Mouse (Mus musculus): ENCODE data around the gene H2-K1. TPM values are rescaled to one million over a fixed set of nuclear protein-coding genes. Genes with fewer than 3 reads are reported as not detected.

Gene H2-K1
- polyA plus RNA-seq, 1 experiment from 2014 or later = 82.2 TPM

DNA sequence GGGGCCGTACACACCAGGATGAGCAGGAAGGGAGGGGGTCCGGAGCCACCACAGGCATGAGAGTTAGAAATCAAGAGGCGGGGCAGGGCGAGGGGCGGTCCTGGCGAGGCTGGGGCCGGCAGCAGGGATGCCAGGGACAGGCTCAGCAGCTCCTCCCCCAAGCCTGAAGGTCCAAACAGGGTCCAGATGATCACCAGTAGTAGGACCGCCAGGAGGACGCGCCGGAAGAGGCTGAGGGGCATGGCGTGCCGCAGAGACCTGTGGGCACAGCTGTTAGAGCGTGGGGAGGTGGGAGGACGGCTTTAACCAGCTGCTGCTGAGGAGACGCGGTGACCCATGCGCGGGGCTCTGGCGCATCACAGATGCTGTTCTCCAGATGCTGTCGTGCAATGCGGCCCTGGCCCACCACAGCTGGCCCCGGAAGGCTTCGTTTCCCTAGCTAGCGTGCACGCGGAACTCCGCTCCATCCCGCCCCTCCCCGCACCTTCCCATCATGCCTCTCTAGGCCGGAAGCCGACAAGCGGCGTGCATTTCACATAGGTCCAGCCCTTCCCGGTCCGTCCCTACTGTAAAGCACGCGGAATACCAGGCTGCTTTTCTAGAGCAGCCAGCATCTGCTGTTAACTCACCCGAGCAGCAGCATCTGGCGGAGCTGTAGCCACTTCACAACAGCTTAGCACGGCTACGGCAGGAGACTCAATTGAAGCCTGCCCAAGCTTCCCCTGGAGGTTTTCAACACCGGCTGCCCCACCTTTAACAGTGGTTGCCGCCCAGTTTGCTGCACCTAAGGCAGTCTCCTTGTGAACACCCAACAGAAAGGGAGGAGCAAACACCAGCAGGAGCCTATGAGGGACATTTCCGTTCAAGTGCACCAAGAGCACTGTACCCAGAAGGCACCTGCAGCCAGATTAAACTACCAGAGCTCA, 48.9 kb downstream of the H2-K1 start, which contains the start of gene B3galt4:
TSS of gene B3galt4 (minus strand) at position 468 of the 926 bp plus-strand sequence.
- Histone ChIP-seq H3K27me3 (ENCODE audit: insufficient read depth, low read length) (no peaks in the 10 kb centered on the region), H3K4me3 (replicated peaks; ENCODE audit: low read depth, low read length) (peak within 1 kb of the TSS; percentile 43), H3K9me3 (replicated peaks; ENCODE audit: low read length) (no peaks in the 10 kb centered on the region), H3K27ac (peak within 1 kb of the TSS; percentile 89), H3K9ac (ENCODE audit: low read depth, low read length) (peak within 1 kb of the TSS; percentile 66), H3K36me3 (ENCODE audit: insufficient read depth, low read length) (peaks cover 25% of the 10 kb centered on the region; the same call in 1 of the 2 replicates), H3K4me1 (replicated peaks; ENCODE audit: insufficient read depth, low read length) (peaks cover 29% of the 10 kb centered on the region), H3K4me2 (ENCODE audit: low read length) (peak within 1 kb of the TSS; percentile 86)
- 1% methylated on average over 45 of the region's 45 CpGs for WGBS
- DNase-seq (ENCODE audit: low spot score) = peak; percentile 93
- ATAC-seq (replicated peaks; ENCODE audit: low FRiP score, low read depth) = peak; percentile 77
- TF ChIP-seq CTCF (IDR thresholded peaks at IDR 0.05; ENCODE audit: low read depth) = 0 out of 2 replicates have a peak, but pooled peaks have one; percentile 11

DNA sequence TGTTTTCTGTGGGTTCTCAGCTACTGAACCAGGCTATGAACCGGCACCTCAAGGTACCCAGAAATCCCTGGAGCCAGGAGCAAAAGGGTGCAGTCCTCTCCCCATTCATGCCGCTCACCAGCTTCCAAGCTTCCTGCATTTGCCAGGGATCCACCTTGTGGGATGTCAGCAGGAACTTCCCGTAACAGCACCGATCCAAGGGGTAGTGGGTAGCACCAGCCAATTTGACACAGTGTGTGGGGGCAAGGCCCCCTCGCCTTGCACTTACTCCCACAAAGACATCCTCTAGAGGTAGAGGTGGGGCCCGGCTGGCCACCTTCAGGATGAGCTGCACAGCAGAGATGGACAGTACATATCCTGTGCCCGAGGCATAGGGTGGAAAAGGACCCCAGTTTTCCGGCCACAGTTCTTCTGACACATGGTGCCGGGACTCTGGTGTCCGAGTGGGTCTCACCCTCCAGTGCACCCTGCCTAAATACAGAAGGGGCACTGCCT, 50.0 kb downstream of the H2-K1 start:
- Histone ChIP-seq H3K36me3 (ENCODE audit: insufficient read depth, low read length) (peaks cover 25% of the 10 kb centered on the region; the same call in 1 of the 2 replicates), H3K4me3 (replicated peaks; ENCODE audit: low read depth, low read length) (peak overlapping the region; percentile 43), H3K9ac (ENCODE audit: low read depth, low read length) (peak overlapping the region; percentile 66), H3K4me1 (replicated peaks; ENCODE audit: insufficient read depth, low read length) (peaks cover 29% of the 10 kb centered on the region), H3K9me3 (replicated peaks; ENCODE audit: low read length) (no peaks in the 10 kb centered on the region), H3K27me3 (ENCODE audit: insufficient read depth, low read length) (no peaks in the 10 kb centered on the region), H3K4me2 (ENCODE audit: low read length) (peak overlapping the region; percentile 86), H3K27ac (peak overlapping the region; percentile 89; the same call in 1 of the 2 replicates)
- ATAC-seq (replicated peaks; ENCODE audit: low FRiP score, low read depth) = no peak
- 70% methylated on average over 10 of the region's 10 CpGs for WGBS
- no peak for DNase-seq (ENCODE audit: low spot score)
- no peak for TF ChIP-seq CTCF (IDR thresholded peaks at IDR 0.05; ENCODE audit: low read depth)

DNA sequence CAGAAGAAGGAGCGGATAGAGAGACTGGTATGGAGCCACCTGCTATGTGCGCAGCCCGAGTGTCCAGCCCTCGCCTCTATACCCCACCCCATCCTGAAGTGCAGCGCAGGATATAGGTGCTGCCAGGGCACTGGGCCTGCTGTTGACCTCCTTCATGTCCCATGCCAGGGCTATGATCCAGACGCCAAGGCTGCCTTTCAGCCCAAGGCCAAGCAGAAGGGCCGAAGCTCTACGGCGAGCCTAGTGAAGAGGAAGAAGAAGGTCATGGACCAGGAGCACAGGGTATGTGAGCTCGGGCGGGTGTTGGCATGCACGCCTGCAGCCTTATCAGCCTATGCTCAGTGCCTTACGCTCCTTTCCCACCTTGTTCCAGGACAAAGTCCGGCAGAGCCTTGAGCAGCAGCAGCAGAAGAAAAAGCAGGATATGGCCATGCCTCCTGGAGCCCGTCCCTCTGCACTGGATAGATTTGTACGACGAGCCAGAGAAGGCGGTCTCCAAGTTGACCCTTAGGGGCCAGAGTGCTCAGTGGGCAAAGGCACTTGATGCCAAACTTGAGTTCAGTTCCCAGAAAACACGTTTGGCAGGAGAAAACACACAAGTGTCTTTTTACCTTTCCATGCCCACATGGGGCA, 51.1 kb downstream of the H2-K1 start:
- H3K4me1 ChIP-seq (replicated peaks; ENCODE audit: insufficient read depth, low read length) = peaks cover 22% of the 10 kb centered on the region
- no peak overlapping the region for H3K9ac ChIP-seq (ENCODE audit: low read depth, low read length)
- H3K9me3 ChIP-seq (replicated peaks; ENCODE audit: low read length) = no peaks in the 10 kb centered on the region
- DNase-seq (ENCODE audit: low spot score) (no peak), ATAC-seq (replicated peaks; ENCODE audit: low FRiP score, low read depth) (no peak)
- 91% methylated on average over 19 of the region's 19 CpGs for WGBS
- H3K4me3 ChIP-seq (replicated peaks; ENCODE audit: low read depth, low read length) = no peak overlapping the region
- no peaks in the 10 kb centered on the region for H3K27me3 ChIP-seq (ENCODE audit: insufficient read depth, low read length)
- TF ChIP-seq CTCF (IDR thresholded peaks at IDR 0.05; ENCODE audit: low read depth) = no peak
- H3K4me2 ChIP-seq (ENCODE audit: low read length) = no peak overlapping the region
- peaks cover 28% of the 10 kb centered on the region; the same call in 1 of the 2 replicates for H3K36me3 ChIP-seq (ENCODE audit: insufficient read depth, low read length)
- no peak overlapping the region for H3K27ac ChIP-seq

DNA sequence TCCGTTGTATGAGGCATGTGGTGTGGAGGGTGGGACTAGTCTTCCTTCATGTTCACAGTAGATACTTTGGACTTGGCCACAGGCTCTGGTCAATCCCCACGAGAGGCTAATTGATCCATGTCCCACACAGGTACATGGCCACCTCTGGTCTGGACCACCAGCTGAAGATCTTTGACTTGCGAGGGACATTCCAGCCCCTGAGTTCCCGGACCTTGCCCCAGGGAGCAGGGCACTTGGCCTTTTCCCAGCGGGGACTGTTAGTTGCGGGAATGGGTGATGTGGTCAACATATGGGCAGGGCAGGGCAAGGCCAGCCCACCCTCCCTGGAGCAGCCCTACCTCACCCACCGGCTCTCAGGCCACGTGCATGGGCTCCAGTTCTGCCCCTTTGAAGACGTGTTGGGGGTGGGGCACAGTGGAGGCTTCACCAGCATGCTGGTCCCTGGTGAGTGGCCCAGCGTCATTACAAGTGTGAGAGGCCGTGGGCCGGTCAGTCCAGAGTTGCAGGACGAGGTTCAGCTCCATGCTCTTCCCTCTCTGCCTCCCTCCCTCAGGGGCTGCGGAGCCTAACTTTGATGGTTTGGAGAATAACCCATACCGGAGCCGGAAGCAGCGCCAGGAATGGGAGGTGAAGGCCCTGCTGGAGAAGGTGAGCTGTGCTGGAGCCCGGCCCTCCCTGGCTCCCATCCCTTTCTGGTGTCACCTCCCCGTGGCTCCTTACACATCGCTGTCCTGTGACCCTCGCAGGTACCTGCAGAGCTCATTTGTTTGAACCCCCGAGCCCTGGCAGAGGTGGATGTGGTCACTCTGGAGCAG, 51.9 kb downstream of the H2-K1 start:
- no peak overlapping the region for H3K4me3 ChIP-seq (replicated peaks; ENCODE audit: low read depth, low read length)
- no peak overlapping the region for H3K4me2 ChIP-seq (ENCODE audit: low read length)
- no peak for TF ChIP-seq CTCF (IDR thresholded peaks at IDR 0.05; ENCODE audit: low read depth)
- H3K9me3 ChIP-seq (replicated peaks; ENCODE audit: low read length) = no peaks in the 10 kb centered on the region
- no peaks in the 10 kb centered on the region for H3K27me3 ChIP-seq (ENCODE audit: insufficient read depth, low read length)
- no peak for ATAC-seq (replicated peaks; ENCODE audit: low FRiP score, low read depth)
- no peak overlapping the region for H3K27ac ChIP-seq
- DNase-seq (ENCODE audit: low spot score) = no peak
- WGBS = 84% methylated on average over 22 of the region's 22 CpGs
- H3K9ac ChIP-seq (ENCODE audit: low read depth, low read length) = no peak overlapping the region
- H3K36me3 ChIP-seq (ENCODE audit: insufficient read depth, low read length) = peaks cover 22% of the 10 kb centered on the region; the same call in 1 of the 2 replicates
- H3K4me1 ChIP-seq (replicated peaks; ENCODE audit: insufficient read depth, low read length) = peaks cover 17% of the 10 kb centered on the region

DNA sequence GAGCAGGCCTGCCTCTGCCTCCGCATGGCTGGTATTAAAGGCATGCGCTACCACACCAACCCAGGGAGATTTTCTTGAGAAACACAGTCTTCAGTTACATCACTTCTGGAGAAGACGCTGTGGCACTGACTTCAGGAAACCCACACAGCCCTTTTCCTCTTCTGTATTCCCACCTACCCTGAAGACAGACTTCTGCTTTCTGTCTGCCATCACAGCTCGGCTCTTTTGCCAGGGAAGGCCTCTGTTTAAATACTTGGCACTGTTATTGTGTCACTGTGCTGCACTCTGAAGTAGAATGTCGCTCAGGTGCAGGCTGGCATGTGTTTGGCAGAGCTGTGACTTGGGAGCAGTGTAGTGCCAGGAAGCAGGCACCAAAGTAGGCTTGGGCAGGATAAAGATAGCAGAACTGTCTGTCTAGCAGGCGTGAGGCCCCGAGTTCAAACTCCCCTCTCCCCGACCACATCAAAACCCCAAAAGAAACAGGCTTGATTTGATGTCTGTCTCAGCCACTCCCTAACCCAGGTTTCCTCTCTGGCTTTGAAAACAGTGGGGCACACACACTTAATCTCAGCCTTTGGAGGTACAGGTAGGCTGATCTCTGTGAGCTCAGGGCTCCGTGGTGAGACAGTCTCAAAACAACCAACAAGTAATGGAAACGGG, 52.6 kb downstream of the H2-K1 start:
- Histone ChIP-seq H3K27me3 (ENCODE audit: insufficient read depth, low read length) (no peaks in the 10 kb centered on the region), H3K36me3 (ENCODE audit: insufficient read depth, low read length) (peaks cover 17% of the 10 kb centered on the region; the same call in 1 of the 2 replicates), H3K27ac (no peak overlapping the region), H3K9ac (ENCODE audit: low read depth, low read length) (no peak overlapping the region), H3K4me3 (replicated peaks; ENCODE audit: low read depth, low read length) (no peak overlapping the region), H3K4me2 (ENCODE audit: low read length) (no peak overlapping the region), H3K9me3 (replicated peaks; ENCODE audit: low read length) (no peaks in the 10 kb centered on the region), H3K4me1 (replicated peaks; ENCODE audit: insufficient read depth, low read length) (peaks cover 13% of the 10 kb centered on the region; the same call in 1 of the 2 replicates)
- DNase-seq (ENCODE audit: low spot score) = no peak
- no peak for ATAC-seq (replicated peaks; ENCODE audit: low FRiP score, low read depth)
- TF ChIP-seq CTCF (IDR thresholded peaks at IDR 0.05; ENCODE audit: low read depth) = no peak
- 86% methylated on average over 10 of the region's 10 CpGs for WGBS

MicroRNAs within 50 kb of the gene (microRNA counts, 519-probe panel; counts per million panel counts)
- microRNA mmu-miR-219 = 330 counts per million, percentile 68 among the panel's probes with 10 or more counts

Small RNAs within 50 kb of the gene (microRNA-seq; reads per million reads assigned to microRNA genes)
- gene Mir219a-1 (not detected), gene Mir219c (not detected)

Other genes with a start within 250 kb of the H2-K1 start
- 207 and 216 TPM in 2 replicates for gene Rab11b, start 239.8 kb downstream of the H2-K1 start, polyA plus RNA-seq (2015; fragmentation: Nextera tagmentation; extraction: Ambion mirVana)
- 51.4 and 58.9 TPM in 2 replicates for gene Angptl4, start 218.5 kb downstream of the H2-K1 start, polyA plus RNA-seq (2015; fragmentation: Nextera tagmentation; extraction: Ambion mirVana)
- gene Kank3, start 189.8 kb downstream of the H2-K1 start, polyA plus RNA-seq (2015; fragmentation: Nextera tagmentation; extraction: Ambion mirVana) = 57.5 and 70.4 TPM in 2 replicates
- 1,262 and 1,465 TPM in 2 replicates for gene Rps28, start 175.8 kb downstream of the H2-K1 start, polyA plus RNA-seq (2015; fragmentation: Nextera tagmentation; extraction: Ambion mirVana)
- gene Ndufa7, start 175.8 kb downstream of the H2-K1 start, polyA plus RNA-seq (2015; fragmentation: Nextera tagmentation; extraction: Ambion mirVana) = 574 and 620 TPM in 2 replicates
- 101 and 109 TPM in 2 replicates for gene Cd320, start 157.3 kb downstream of the H2-K1 start, polyA plus RNA-seq (2015; fragmentation: Nextera tagmentation; extraction: Ambion mirVana)
- not detected in 2 replicates for gene Gm7029, start 126.5 kb downstream of the H2-K1 start, polyA plus RNA-seq (2015; fragmentation: Nextera tagmentation; extraction: Ambion mirVana)
- gene Kifc1, start 109.7 kb downstream of the H2-K1 start, polyA plus RNA-seq (2015; fragmentation: Nextera tagmentation; extraction: Ambion mirVana) = 3.4 TPM in 2 replicates
- gene Platr17, start 95.2 kb downstream of the H2-K1 start, polyA plus RNA-seq (2015; fragmentation: Nextera tagmentation; extraction: Ambion mirVana) = 0.29 TPM in 1 of 2 replicates, not detected in the other
- 33.4 and 39.5 TPM in 2 replicates for gene Daxx, start 90.9 kb downstream of the H2-K1 start, polyA plus RNA-seq (2015; fragmentation: Nextera tagmentation; extraction: Ambion mirVana)
- 50.6 and 53.2 TPM in 2 replicates for gene Tapbp, start 84.4 kb downstream of the H2-K1 start, polyA plus RNA-seq (2015; fragmentation: Nextera tagmentation; extraction: Ambion mirVana)
- 19.8 TPM in 2 replicates for gene Zbtb22, start 84.4 kb downstream of the H2-K1 start, polyA plus RNA-seq (2015; fragmentation: Nextera tagmentation; extraction: Ambion mirVana)
- gene Rgl2, start 70.8 kb downstream of the H2-K1 start, polyA plus RNA-seq (2015; fragmentation: Nextera tagmentation; extraction: Ambion mirVana) = 22.2 TPM in 2 replicates
- gene Pfdn6, start 60.0 kb downstream of the H2-K1 start, polyA plus RNA-seq (2015; fragmentation: Nextera tagmentation; extraction: Ambion mirVana) = 147 and 150 TPM in 2 replicates
- gene Wdr46, start 59.7 kb downstream of the H2-K1 start, polyA plus RNA-seq (2015; fragmentation: Nextera tagmentation; extraction: Ambion mirVana) = 20.1 and 20.3 TPM in 2 replicates
- 6.7 and 8.1 TPM in 2 replicates for gene B3galt4, start 48.9 kb downstream of the H2-K1 start, polyA plus RNA-seq (2015; fragmentation: Nextera tagmentation; extraction: Ambion mirVana)
- 37.7 and 40.7 TPM in 2 replicates for gene Vps52, start 44.5 kb downstream of the H2-K1 start, polyA plus RNA-seq (2015; fragmentation: Nextera tagmentation; extraction: Ambion mirVana)
- gene Rps18, start 44.3 kb downstream of the H2-K1 start, polyA plus RNA-seq (2015; fragmentation: Nextera tagmentation; extraction: Ambion mirVana) = 2,059 and 2,304 TPM in 2 replicates
- 17.9 and 23.3 TPM in 2 replicates for gene Ring1, start 24.3 kb upstream of the H2-K1 start, polyA plus RNA-seq (2015; fragmentation: Nextera tagmentation; extraction: Ambion mirVana)
- gene H2-Ke6, start 27.7 kb upstream of the H2-K1 start, polyA plus RNA-seq (2015; fragmentation: Nextera tagmentation; extraction: Ambion mirVana) = 64.9 and 65.7 TPM in 2 replicates
- gene Slc39a7, start 31.3 kb upstream of the H2-K1 start, polyA plus RNA-seq (2015; fragmentation: Nextera tagmentation; extraction: Ambion mirVana) = 149 and 165 TPM in 2 replicates
- 42.3 and 46.1 TPM in 2 replicates for gene Rxrb, start 31.5 kb upstream of the H2-K1 start, polyA plus RNA-seq (2015; fragmentation: Nextera tagmentation; extraction: Ambion mirVana)
- 1.4 and 1.6 TPM in 2 replicates for gene Col11a2, start 39.1 kb upstream of the H2-K1 start, polyA plus RNA-seq (2015; fragmentation: Nextera tagmentation; extraction: Ambion mirVana)
- gene H2-Oa, start 92.0 kb upstream of the H2-K1 start, polyA plus RNA-seq (2015; fragmentation: Nextera tagmentation; extraction: Ambion mirVana) = 0.83 and 0.95 TPM in 2 replicates
- 18.6 and 20.6 TPM in 2 replicates for gene H2-DMa, start 119.2 kb upstream of the H2-K1 start, polyA plus RNA-seq (2015; fragmentation: Nextera tagmentation; extraction: Ambion mirVana)
- gene Brd2, start 122.3 kb upstream of the H2-K1 start, polyA plus RNA-seq (2015; fragmentation: Nextera tagmentation; extraction: Ambion mirVana) = 90.2 and 100 TPM in 2 replicates
- gene H2-DMb2, start 143.0 kb upstream of the H2-K1 start, polyA plus RNA-seq (2015; fragmentation: Nextera tagmentation; extraction: Ambion mirVana) = 15.3 and 19.4 TPM in 2 replicates
- 12.9 and 13.5 TPM in 2 replicates for gene H2-DMb1, start 152.7 kb upstream of the H2-K1 start, polyA plus RNA-seq (2015; fragmentation: Nextera tagmentation; extraction: Ambion mirVana)
- gene Tap1, start 187.2 kb upstream of the H2-K1 start, polyA plus RNA-seq (2015; fragmentation: Nextera tagmentation; extraction: Ambion mirVana) = 8.5 and 8.8 TPM in 2 replicates
- 5.9 TPM in 2 replicates for gene Psmb9, start 187.4 kb upstream of the H2-K1 start, polyA plus RNA-seq (2015; fragmentation: Nextera tagmentation; extraction: Ambion mirVana)
- 17.7 and 21.6 TPM in 2 replicates for gene Psmb8, start 197.4 kb upstream of the H2-K1 start, polyA plus RNA-seq (2015; fragmentation: Nextera tagmentation; extraction: Ambion mirVana)
- gene Tap2, start 203.2 kb upstream of the H2-K1 start, polyA plus RNA-seq (2015; fragmentation: Nextera tagmentation; extraction: Ambion mirVana) = 8.8 TPM in 2 replicates
- gene H2-Ob, start 238.6 kb upstream of the H2-K1 start, polyA plus RNA-seq (2015; fragmentation: Nextera tagmentation; extraction: Ambion mirVana) = 0.11 and 0.18 TPM in 2 replicates

All from kidney, postnatal 0 days (tissue).